In the genomic region with DNA sequence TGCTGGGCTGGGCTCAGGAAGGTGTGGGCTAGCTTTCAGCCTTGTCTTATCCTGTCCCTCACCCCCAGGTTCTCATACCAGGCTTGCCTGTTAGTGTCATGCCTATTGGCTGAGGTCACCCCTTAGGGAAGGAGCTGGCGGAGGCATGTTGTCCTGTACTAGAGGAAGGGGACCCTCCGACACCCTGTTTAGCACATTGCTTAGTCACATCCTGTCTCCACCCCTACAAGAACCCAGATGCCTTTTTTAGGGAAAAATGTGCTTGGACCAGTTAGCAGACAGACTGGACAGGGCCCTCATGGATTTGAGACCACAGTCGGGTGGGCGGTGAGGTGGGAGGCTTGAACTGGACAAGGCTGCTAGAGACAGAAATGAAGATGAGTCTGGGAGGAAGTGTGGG, we compare ENCODE assay signal across 9 mouse cellular contexts. TPM values are rescaled to one million over a fixed set of nuclear protein-coding genes. Genes with fewer than 3 reads are reported as not detected.
DNase-seq lines count a peak whose midpoint lies in the region; ATAC-seq and TF ChIP-seq lines count a peak whose summit lies in the region.
"Had no signal": no experiment of that assay in that cellular context is flagged by ENCODE, and none has a peak within 500 bp of the region (broad histone marks: within the 10 kb centered on the region; RNA-seq: fewer than 3 reads in every experiment).

No protein-coding gene starts in this region.

- no peak for TF ChIP-seq CTCF in lung, postnatal 0 days (IDR thresholded peaks at IDR 0.05)

- 84% methylated on average over 4 of the region's 4 CpGs for WGBS in embryonic facial prominence, embryonic 11.5 days
- WGBS in embryonic facial prominence, embryonic 10.5 days = 88% methylated on average over 4 of the region's 4 CpGs
- 47% methylated on average over 4 of the region's 4 CpGs for WGBS in lung, postnatal 0 days

- 0 out of 2 replicates have a peak, but pooled peaks have one; percentile 26 for ATAC-seq in embryonic facial prominence, embryonic 11.5 days (replicated peaks; ENCODE audit: insufficient number of reproducible peaks, low FRiP score, low TSS enrichment, low read depth)
- 0 out of 2 replicates have a peak, but pooled peaks have one; percentile 12 for ATAC-seq in common myeloid progenitor, adult 5-6 weeks (replicated peaks; ENCODE audit: low read depth, poor library complexity, severe bottlenecking)
- ATAC-seq in lung, postnatal 0 days = peak; percentile 88

- DNase-seq in embryonic facial prominence, embryonic 11.5 days (ENCODE audit: low spot score) = no peak
- no peak for DNase-seq in embryonic facial prominence, embryonic 10.5 days (ENCODE audit: low spot score)
- peak; percentile 70 for DNase-seq in heart, postnatal 4 days
- DNase-seq in lung, postnatal 0 days (ENCODE audit: low spot score) = peak; percentile 75
- DNase-seq in cerebellum, adult 11-12 months = no peak
- DNase-seq in left cerebral cortex, postnatal 14 days (ENCODE audit: low spot score in 2 of 2) = no peak
- no peak for DNase-seq in urinary bladder, adult 18-20 months (ENCODE audit: low spot score in 2 of 2)

- TF ChIP-seq EP300 in lung, postnatal 0 days (IDR thresholded peaks at IDR 0.05) = peak; percentile 98

- H3K9ac ChIP-seq in embryonic facial prominence, embryonic 11.5 days (replicated peaks; ENCODE audit: low read length) = no peak overlapping the region
- H3K9ac ChIP-seq in lung, postnatal 0 days (replicated peaks; ENCODE audit: low read depth) = no peak overlapping the region

- no peak overlapping the region for H3K4me3 ChIP-seq in embryonic facial prominence, embryonic 11.5 days (ENCODE audit: low read depth, low read length)
- H3K4me3 ChIP-seq in embryonic facial prominence, embryonic 10.5 days = no peak overlapping the region
- no peak overlapping the region for H3K4me3 ChIP-seq in lung, postnatal 0 days (ENCODE audit: low read depth, low read length)

- no peaks in the 10 kb centered on the region for H3K27me3 ChIP-seq in embryonic facial prominence, embryonic 11.5 days (ENCODE audit: control insufficient read depth, insufficient read depth, low read length)
- no peaks in the 10 kb centered on the region for H3K27me3 ChIP-seq in embryonic facial prominence, embryonic 10.5 days (replicated peaks; ENCODE audit: low read depth, poor library complexity, severe bottlenecking)
- no peaks in the 10 kb centered on the region for H3K27me3 ChIP-seq in lung, postnatal 0 days (replicated peaks; ENCODE audit: insufficient read depth, low read length)

- no peak overlapping the region for H3K4me2 ChIP-seq in embryonic facial prominence, embryonic 11.5 days (ENCODE audit: low read depth, low read length)
- no peak overlapping the region for H3K4me2 ChIP-seq in lung, postnatal 0 days (replicated peaks; ENCODE audit: low read depth, low read length)

- intact Hi-C loops in left cerebral cortex, postnatal 14 days (cut with DNase I) = no loop called here

- peaks cover 15% of the 10 kb centered on the region for H3K36me3 ChIP-seq in embryonic facial prominence, embryonic 11.5 days (replicated peaks; ENCODE audit: control insufficient read depth, insufficient read depth, low read depth, low read length)
- peaks cover 99% of the 10 kb centered on the region for H3K36me3 ChIP-seq in embryonic facial prominence, embryonic 10.5 days (replicated peaks)
- H3K36me3 ChIP-seq in lung, postnatal 0 days (ENCODE audit: insufficient read depth, low read length) = peaks cover 40% of the 10 kb centered on the region

- H3K27ac ChIP-seq in embryonic facial prominence, embryonic 11.5 days (replicated peaks; ENCODE audit: low read depth, low read length) = peak overlapping the region; percentile 13; the same call in 1 of the 2 replicates
- no peak overlapping the region for H3K27ac ChIP-seq in embryonic facial prominence, embryonic 10.5 days (replicated peaks)
- H3K27ac ChIP-seq in lung, postnatal 0 days (ENCODE audit: low read length) = peak overlapping the region; percentile 66

- no peaks in the 10 kb centered on the region for H3K9me3 ChIP-seq in embryonic facial prominence, embryonic 11.5 days (replicated peaks; ENCODE audit: control insufficient read depth, low read length)
- H3K9me3 ChIP-seq in embryonic facial prominence, embryonic 10.5 days = no peaks in the 10 kb centered on the region
- H3K9me3 ChIP-seq in lung, postnatal 0 days (ENCODE audit: low read length) = no peaks in the 10 kb centered on the region

- no peaks in the 10 kb centered on the region for H3K4me1 ChIP-seq in embryonic facial prominence, embryonic 11.5 days (ENCODE audit: control insufficient read depth, insufficient read depth, low read length)
- 0 out of 2 replicates have a peak, but pooled peaks cover 3% of the 10 kb centered on the region for H3K4me1 ChIP-seq in embryonic facial prominence, embryonic 10.5 days
- H3K4me1 ChIP-seq in lung, postnatal 0 days (ENCODE audit: insufficient read depth, low read depth, low read length) = peaks cover 5% of the 10 kb centered on the region

RNA-seq across cellular contexts. Expression of a gene that starts 7.4 kb away (rescaled TPM):
- 2.3 and 4.5 TPM in 2 replicates for polyA plus RNA-seq in embryonic facial prominence, embryonic 11.5 days (2014; fragmentation: Nextera tagmentation; extraction: Ambion mirVana)
- 2.9 and 4.9 TPM in 2 replicates for polyA plus RNA-seq in embryonic facial prominence, embryonic 10.5 days (2016; fragmentation: Nextera tagmentation; extraction: Ambion mirVana)
- 3.1 TPM in 1 of 2 replicates, not detected in the other for total RNA-seq in common myeloid progenitor, adult 5-6 weeks (2017)
- total RNA-seq in heart, postnatal 4 days (2021) = 10 to 100 TPM; 20.6 to 26.0 TPM
- polyA plus RNA-seq in lung, postnatal 0 days (2015; fragmentation: Nextera tagmentation; extraction: Ambion mirVana) = 9.5 and 13.4 TPM in 2 replicates
- 10 to 100 TPM; 14.1 to 25.7 TPM for total RNA-seq in left cerebral cortex, postnatal 14 days (2021)

RNA-seq across cellular contexts. Expression of a gene that starts 18.2 kb away (rescaled TPM):
- polyA plus RNA-seq in embryonic facial prominence, embryonic 11.5 days (2014; fragmentation: Nextera tagmentation; extraction: Ambion mirVana) = 0.13 TPM in 1 of 2 replicates, not detected in the other
- 0.05 and 0.09 TPM in 2 replicates for polyA plus RNA-seq in embryonic facial prominence, embryonic 10.5 days (2016; fragmentation: Nextera tagmentation; extraction: Ambion mirVana)
- total RNA-seq in common myeloid progenitor, adult 5-6 weeks (2017) = 5.3 TPM in 1 of 2 replicates, not detected in the other
- 1 to 10 TPM in 1 of 2 experiments, under 1 TPM in 1; 0.88 to 1.5 TPM for total RNA-seq in heart, postnatal 4 days (2021)
- 0.12 and 0.21 TPM in 2 replicates for polyA plus RNA-seq in lung, postnatal 0 days (2015; fragmentation: Nextera tagmentation; extraction: Ambion mirVana)
- 1 to 10 TPM; 7.2 to 9.7 TPM for total RNA-seq in left cerebral cortex, postnatal 14 days (2021)

RNA-seq across cellular contexts. Expression of a gene that starts 21.1 kb away (rescaled TPM):
- 50.3 and 50.5 TPM in 2 replicates for polyA plus RNA-seq in embryonic facial prominence, embryonic 11.5 days (2014; fragmentation: Nextera tagmentation; extraction: Ambion mirVana)
- 46.5 and 47.5 TPM in 2 replicates for polyA plus RNA-seq in embryonic facial prominence, embryonic 10.5 days (2016; fragmentation: Nextera tagmentation; extraction: Ambion mirVana)
- total RNA-seq in common myeloid progenitor, adult 5-6 weeks (2017) = 3.9 and 11.0 TPM in 2 replicates
- total RNA-seq in heart, postnatal 4 days (2021) = 10 to 100 TPM; 56.3 to 59.2 TPM
- 58.2 and 68.8 TPM in 2 replicates for polyA plus RNA-seq in lung, postnatal 0 days (2015; fragmentation: Nextera tagmentation; extraction: Ambion mirVana)
- total RNA-seq in left cerebral cortex, postnatal 14 days (2021) = 10 to 100 TPM; 53.7 to 59.5 TPM

RNA-seq across cellular contexts. Expression of a gene that starts 22.2 kb away (rescaled TPM):
- polyA plus RNA-seq in embryonic facial prominence, embryonic 11.5 days (2014; fragmentation: Nextera tagmentation; extraction: Ambion mirVana) = not detected in 2 replicates
- not detected in 2 replicates for polyA plus RNA-seq in embryonic facial prominence, embryonic 10.5 days (2016; fragmentation: Nextera tagmentation; extraction: Ambion mirVana)
- total RNA-seq in common myeloid progenitor, adult 5-6 weeks (2017) = not detected in 2 replicates
- total RNA-seq in heart, postnatal 4 days (2021) = 1 to 10 TPM in 1 of 2 experiments, not detected in 1; 4.6 TPM
- polyA plus RNA-seq in lung, postnatal 0 days (2015; fragmentation: Nextera tagmentation; extraction: Ambion mirVana) = not detected in 2 replicates
- not detected for total RNA-seq in left cerebral cortex, postnatal 14 days (2021)
- polyA plus RNA-seq: intestine, embryonic 14.5 days had no signal

RNA-seq across cellular contexts. Expression of a gene that starts 27.5 kb away (rescaled TPM):
- polyA plus RNA-seq in embryonic facial prominence, embryonic 11.5 days (2014; fragmentation: Nextera tagmentation; extraction: Ambion mirVana) = 21.5 and 26.5 TPM in 2 replicates
- polyA plus RNA-seq in embryonic facial prominence, embryonic 10.5 days (2016; fragmentation: Nextera tagmentation; extraction: Ambion mirVana) = 23.9 and 24.0 TPM in 2 replicates
- total RNA-seq in common myeloid progenitor, adult 5-6 weeks (2017) = 9.7 and 12.1 TPM in 2 replicates
- 10 to 100 TPM; 23.6 to 23.7 TPM for total RNA-seq in heart, postnatal 4 days (2021)
- polyA plus RNA-seq in lung, postnatal 0 days (2015; fragmentation: Nextera tagmentation; extraction: Ambion mirVana) = 24.1 TPM in 2 replicates
- total RNA-seq in left cerebral cortex, postnatal 14 days (2021) = 10 to 100 TPM; 25.8 to 29.2 TPM

Comparison
In these comparisons a context has a peak if more than half of its experiments do, and no peak if none do; other contexts are left out.
1. ATAC-seq: peak in every context shown above with its lines; median percentile 88 in lung, postnatal 0 days; 26 in embryonic facial prominence, embryonic 11.5 days; 12 in common myeloid progenitor, adult 5-6 weeks.
2. DNase-seq: peak in heart, postnatal 4 days (single experiment) and lung, postnatal 0 days (single experiment); none in embryonic facial prominence, embryonic 11.5 days (single experiment), embryonic facial prominence, embryonic 10.5 days (single experiment), cerebellum, adult 11-12 months (single experiment), left cerebral cortex, postnatal 14 days (0 of 2) and urinary bladder, adult 18-20 months (0 of 2).